Mouse (Mus musculus): ENCODE measurements at regions not wholly inside any gene's neighbourhood (a gene's known extent, or its start where the extent isn't known, plus 50 kb on each side); places are given as distances from the start of the nearest gene placed in this dataset.

DNA sequence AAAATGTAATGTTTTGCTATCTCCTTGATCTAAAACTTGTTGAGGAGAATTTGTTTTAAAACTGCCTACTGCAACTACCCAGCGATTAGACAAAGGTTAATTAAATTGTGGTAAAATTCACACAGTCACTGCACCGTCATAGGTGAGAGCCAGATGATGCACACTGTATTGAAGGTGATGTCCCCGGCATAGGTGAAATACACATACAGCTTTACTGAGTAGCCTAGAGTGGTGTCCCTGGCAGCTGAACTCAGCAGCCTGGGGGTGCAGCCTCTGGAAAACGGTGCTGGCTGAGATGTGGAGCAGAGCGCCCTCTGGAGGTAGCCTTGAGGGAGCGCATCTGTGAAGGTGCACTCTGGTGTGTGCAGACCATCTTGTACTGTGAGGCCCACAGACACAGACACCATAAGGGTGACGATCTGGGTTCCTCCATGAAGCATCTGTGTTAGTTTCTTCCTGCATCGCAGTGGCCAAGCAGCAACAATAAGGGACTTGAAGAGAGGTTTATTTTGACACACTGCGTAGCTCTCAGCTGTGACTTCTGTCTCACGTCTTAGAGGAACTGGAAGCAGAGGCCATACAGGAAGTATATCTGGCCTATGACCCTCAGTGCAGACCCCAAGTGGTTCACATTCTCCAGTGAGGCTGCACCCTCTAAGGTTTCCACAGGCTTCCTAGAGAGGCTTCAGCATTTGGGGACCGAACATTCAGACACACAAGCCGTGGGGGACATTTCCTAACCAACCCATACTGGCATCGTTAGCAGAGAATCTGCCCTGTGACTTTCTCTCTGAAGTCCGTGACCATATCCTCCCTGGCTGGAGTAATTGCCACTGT, 68.6 kb upstream of the 1700021F07Rik start:
- DNase-seq (ENCODE audit: low spot score in 2 of 2) = no peak

DNA sequence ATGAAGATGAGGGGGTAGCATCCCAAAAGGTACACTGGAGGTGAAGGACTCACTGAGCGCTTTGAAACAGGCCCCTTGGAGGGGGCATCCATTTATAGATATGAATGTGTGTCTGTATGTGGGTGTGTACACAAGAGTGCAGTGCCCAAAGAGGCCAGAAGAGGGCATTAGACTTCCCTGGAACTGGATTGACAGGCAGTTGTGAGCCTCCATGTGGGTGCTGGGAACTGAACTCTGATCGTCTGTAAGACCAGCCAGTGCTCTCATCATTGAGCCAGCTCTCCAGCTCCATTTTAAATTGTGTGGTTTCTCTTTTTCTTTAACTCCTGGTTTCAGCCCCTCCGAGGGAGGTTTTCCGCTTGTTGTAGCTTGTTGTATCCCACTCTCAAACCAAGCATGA, 67.6 kb upstream of the 1700021F07Rik start:
- no peak for DNase-seq (ENCODE audit: low spot score in 2 of 2)

DNA sequence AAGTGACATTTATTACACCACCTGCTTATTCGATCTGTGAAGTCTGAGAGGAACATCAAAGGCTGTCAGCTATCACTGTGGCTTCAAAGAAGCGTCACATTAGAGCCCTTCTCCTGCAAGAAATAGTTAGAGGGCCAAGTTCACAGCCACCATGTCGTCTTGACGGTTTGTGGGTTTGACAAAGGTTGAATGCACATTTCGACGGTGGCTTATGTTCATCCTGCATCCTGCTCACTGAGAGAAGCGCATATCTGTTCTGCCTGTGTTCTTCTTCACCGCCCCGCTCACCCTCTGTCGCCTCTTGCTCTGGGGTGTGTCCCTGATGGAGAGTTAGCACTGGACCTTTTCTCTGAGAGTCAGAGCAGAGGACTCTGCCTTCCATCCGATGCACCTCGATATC, 67.2 kb upstream of the 1700021F07Rik start:
- no peak for DNase-seq (ENCODE audit: low spot score in 2 of 2)

DNA sequence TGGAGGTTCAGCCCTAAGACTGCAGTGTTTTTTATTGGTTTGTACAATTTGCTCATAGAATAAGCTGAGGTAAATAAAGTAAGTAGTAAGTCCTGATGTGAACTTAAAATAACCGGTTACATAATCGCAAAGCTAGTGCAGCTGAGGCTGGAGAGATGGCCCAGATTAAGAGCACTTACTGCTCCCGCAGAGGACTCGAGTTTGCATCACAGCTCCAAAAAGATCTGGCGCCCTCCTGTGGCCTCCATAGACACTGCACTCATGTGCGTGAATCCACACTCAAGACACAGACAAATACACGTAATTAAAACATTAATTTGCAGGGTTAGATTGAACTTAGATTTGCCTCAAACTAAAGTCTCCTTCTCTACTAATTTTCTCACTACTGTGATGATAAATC, 66.3 kb upstream of the 1700021F07Rik start:
- no peak for DNase-seq (ENCODE audit: low spot score in 2 of 2)

DNA sequence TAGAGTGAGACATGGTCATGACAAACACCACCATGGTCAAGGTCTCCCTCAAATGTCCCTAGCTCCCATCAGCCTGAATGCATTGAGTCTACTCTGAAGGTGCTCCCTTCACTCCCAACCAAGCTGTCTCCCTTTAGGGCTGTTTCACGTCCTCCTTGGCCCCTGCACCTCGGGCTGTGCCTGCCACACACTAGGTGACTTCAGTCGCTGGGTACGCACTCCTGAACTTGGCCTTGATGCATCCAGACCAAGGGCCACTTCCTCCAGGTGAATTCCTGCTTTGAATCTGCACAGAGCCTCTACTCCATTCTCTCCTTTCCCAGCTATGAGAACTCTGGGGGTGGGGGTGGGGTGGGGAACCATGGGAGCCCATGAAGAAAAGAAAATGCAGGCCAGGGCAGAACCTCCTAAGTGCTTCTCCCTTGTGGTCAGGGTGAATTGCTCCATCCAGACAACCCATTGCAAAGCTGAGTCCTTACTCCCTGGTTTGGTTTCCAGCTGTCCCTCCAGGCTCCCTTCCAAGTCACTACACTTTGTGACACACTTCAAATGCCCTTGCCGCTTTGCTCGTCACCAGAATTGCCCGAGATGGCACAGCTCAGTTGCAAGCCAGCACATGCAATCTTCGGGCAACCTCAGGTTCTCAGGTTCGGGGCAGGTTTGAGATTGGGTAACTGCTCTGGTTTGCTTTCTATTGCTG, 65.3 kb upstream of the 1700021F07Rik start:
- no peak for DNase-seq (ENCODE audit: low spot score in 2 of 2)

DNA sequence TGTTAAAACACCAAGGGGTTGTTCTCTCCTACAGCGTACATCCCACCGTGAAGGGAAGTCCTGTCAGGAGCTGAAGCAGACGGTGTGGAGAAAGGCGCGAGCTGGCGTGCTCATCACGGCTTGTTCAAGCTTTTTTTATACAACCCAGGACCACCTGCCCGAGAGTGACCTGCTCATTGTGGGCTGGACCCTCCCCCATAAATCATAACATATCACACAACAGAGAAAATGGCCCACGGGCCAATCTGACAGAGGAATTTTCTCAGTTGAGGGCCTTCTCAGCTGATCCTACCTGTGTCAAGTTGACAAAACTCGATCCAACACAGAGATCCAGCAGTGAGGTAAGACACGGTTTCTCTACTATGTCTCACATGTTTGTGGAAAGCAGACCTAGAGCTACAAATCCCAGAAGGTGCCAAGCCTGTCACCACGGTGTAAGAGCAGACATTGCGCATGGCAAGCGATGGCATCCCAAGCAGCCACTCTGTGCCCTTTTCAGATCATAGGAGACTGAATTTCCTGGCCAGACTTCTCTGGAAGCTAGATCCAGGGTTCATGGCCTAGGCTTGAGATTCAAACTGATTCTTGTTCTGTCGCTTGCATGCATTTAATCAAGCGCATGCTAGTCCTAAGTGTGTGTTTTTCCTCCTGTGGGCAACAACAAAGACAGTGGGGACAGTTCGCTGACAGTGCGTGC, 64.6 kb upstream of the 1700021F07Rik start:
- DNase-seq (ENCODE audit: low spot score in 2 of 2) = no peak

DNA sequence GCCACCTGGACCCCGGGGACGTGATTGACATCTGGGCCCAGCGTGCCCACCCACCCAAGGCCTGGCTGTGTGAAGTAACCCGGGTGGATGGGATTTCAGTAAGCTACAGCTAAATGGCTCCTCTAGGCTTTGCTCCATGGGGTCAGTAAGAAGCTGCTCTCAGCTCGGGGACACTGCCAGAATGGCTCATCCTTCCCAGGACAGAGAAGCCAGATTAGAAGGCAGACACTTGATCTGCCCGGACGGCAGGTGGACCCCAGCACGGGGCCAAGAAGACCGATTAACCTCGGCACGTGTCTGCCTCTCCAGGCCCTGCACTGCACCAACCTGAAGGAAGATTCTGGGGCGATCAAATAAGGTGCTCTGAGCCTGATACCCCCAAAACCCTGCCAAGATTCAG, 63.5 kb upstream of the 1700021F07Rik start:
- DNase-seq (ENCODE audit: low spot score in 2 of 2) = no peak

DNA sequence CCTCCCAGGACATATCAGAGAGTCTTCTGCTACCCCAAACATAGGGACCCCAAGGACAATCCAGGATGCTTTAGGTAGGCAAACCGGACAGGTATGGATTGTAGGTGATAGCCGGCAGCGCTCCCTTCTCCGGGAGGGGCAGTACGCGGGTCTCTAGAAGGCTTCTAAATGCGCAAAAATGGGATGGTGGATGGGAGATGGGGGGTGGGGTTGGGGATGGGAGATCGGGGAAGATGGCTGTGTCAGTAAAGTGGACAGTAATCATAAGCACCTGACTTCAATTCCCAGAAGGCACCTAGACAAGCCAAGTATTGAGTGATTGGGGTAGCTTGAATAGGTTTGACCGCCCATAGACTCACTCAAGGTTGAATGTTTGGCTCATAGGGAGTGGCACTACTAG, 59.1 kb upstream of the 1700021F07Rik start:
- no peak for DNase-seq (ENCODE audit: low spot score in 2 of 2)

DNA sequence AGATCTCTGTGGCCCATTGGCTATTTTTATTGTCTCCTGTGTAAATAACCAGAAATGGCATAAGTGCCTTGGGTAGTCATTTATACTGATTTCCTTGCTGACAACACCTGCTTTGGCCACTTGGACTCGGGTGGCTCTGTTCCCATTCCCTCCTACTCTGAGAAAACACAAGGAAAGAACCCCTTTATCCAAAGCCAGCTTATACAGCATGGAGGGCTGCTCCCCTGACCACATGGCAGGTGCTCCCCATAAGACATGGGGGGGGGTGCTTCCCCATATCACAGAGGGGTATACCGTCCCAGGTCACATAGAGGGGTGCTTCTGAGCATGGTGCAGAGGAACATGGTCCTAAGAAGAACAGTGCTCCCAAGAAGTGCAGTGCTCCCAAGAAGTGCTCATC, 57.8 kb upstream of the 1700021F07Rik start:
- peak in 1 of 2 experiments; percentile 0 for DNase-seq (ENCODE audit: low spot score in 2 of 2)

DNA sequence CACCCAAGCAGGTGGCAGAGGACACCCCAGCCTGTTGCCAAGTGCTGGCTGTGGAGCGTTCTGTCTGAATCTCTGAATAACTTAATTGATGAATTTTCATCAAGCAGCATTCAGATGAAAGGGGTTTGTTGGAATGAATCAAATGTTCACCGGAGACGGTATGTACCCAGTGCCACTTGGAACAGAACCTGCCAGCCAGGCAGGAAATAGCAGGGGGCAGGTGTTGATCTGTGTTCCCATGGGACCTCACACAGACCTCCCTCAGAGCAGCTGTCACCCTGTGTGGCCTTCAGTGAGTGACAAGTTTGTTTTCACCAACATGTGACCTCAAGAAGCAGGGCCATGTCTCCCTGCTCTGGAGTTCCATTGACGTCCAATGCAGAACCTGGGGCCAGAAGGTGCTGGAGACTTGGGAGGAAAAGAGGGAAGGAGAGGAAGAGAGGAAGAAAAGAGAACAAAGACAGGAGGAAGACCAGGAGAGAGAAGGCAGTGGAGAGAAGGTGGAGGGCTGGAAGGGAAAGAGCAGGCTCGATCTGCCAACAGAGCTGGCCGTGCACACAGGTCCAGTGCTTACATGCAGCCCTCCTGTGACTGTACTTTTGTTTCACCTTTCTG, 57.3 kb upstream of the 1700021F07Rik start:
- DNase-seq (ENCODE audit: low spot score in 2 of 2) = peak; percentile 1 to 2

DNA sequence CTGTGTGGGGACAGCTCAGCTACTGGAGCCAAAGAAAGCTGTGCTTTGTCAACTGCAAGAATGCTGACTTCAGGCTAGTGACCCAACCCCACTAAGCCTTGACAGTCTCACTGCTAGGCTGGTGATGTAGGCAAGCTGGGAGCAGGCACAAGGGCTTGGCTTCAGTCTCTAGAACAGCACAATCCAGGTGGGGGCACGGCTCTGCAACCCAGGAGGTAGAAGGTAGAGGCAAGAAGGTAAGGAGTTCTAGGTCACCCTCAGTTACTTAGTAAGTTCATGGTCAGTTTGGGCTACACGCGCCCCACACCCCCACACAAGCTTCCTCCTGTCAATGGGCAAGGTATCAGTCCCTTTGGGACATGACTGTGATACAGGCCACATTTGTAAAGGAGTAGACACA, 54.2 kb upstream of the 1700021F07Rik start:
- no peak for DNase-seq (ENCODE audit: low spot score in 2 of 2)

DNA sequence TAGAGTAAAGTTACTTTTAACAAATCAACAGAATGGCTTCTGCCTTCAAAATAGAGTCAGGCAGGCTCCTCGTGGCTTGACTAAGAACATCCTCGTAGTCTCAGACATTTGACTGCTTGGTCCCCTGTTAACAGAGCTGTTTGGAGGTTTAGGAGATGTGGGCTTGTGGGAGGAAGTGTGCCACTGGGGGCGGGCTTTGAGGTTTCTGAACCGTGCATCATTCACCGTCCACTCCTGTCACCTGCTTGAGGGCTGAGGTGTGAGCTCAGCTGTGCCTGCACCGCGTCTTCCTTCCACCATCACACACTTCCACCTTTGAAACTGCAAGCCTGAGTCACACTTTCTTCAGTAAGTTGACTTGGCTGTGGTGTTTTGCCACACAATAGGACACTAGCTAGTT, 52.6 kb upstream of the 1700021F07Rik start:
- no peak for DNase-seq (ENCODE audit: low spot score in 2 of 2)
